Mouse (Mus musculus) T-helper 17 cell (primary cell): ENCODE data around the gene 6330409D20Rik.

Experiments
- in situ Hi-C, 2 experiments: fragments of 300-600 bp; cut with MboI, MseI; formaldehyde crosslinking; loops; 1 replicate in 1 of 2; 2 replicates in 1 of 2; pipeline ENCODE4 v1.15.1; 2025; ENCODE audit warnings: high pct_unique_total_duplicates in 2 of 2

6330409D20Rik gene

GRCm38 (mm10) chr2:32705018-32705417 is 35.8 kb downstream of the 6330409D20Rik start:
- in situ Hi-C loops: no loop called here

DNA sequence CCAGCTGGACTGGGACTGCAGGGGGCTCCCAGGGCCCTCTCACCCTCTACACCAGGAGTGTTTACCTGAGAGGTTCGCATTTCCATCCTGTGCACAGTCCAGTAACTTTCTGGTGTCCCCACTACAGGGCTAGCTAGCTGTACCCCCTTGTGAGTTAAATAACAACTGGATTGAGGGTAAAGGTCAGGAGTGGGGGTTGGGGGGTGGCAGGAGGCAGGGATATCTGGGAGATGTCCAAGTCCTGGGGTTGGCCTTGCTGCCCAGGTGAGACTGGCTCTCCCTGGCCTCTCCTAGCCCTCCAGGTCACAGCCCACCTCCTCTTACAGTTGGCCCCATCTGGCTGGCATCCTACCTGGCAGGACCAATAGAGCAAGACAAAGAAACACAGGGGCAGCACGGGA is 36.8 kb downstream of the 6330409D20Rik start, which contains the start of gene Fpgs:
Gene Fpgs (minus strand): TSS at position 125 of the 401 bp plus-strand sequence.
- in situ Hi-C loops: no loop called here

DNA sequence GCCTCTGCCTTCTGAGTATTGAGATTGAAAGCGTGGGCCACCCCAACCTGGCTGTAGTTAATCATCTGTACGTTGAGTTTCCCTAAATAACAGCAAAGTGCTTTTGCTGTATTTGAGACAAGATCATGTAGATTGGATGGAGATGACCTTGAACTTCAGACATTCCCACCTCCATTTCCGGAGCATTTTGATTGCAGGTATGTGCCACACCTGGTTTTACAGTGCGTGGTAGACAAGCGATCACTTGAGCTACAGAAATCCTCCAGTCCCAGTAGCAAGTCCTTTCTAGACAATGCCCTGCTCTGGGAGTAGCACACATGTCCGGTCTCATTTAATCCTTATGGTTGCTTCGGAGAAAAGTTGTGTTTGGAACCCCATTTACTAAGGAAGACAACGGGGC is 37.8 kb downstream of the 6330409D20Rik start:
- in situ Hi-C loops: no loop called here

GRCm38 (mm10) chr2:32700966-32701743 is 39.7 kb downstream of the 6330409D20Rik start:
- in situ Hi-C loops: no loop called here

DNA sequence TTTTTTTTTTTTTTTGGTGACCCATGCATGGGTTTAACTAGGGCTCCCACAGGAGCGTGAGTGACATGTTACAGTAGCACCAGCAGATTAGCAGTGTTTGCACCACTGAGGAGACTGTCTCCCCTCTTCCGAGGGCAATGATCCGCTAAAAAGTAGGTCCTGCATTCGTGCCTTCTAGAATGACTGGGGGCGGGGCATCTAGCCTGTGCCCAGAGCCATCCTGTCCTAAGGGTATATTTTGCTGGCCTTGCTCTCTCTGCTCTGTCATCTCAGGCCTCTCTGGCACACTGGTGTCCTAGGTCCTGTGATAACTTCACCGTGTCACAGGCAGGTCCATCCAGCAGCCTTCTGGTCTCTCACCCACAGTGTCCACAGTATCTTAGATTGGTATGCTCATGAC is 41.1 kb downstream of the 6330409D20Rik start:
- in situ Hi-C loops: loop anchor here in 1 of 2 experiments (10.0 kb wide), 1 partner anchor 295 kb away; no protein-coding TSS in a partner anchor

DNA sequence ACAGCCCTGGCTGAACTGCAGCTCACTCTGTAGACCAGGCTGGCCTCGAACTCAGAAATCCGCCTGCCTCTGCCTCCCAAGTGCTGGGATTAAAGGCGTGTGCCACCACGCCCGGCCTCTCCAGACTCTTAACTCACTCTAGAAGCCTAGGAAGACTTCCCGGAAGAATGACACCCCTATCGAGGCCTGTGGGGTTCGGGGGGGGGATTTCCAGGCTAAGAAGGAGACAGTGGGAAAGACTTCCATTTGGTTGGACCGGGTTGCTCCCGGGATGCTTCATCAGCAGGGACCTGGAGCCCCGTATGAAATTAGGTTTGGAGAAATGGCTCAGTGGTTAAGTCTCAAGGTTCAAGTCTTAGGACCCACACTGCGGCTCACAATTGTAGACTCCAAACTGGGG is 46.1 kb downstream of the 6330409D20Rik start:
- in situ Hi-C loops: loop anchor here in 1 of 2 experiments (10.0 kb wide), 1 partner anchor 290 kb away; no protein-coding TSS in a partner anchor

DNA sequence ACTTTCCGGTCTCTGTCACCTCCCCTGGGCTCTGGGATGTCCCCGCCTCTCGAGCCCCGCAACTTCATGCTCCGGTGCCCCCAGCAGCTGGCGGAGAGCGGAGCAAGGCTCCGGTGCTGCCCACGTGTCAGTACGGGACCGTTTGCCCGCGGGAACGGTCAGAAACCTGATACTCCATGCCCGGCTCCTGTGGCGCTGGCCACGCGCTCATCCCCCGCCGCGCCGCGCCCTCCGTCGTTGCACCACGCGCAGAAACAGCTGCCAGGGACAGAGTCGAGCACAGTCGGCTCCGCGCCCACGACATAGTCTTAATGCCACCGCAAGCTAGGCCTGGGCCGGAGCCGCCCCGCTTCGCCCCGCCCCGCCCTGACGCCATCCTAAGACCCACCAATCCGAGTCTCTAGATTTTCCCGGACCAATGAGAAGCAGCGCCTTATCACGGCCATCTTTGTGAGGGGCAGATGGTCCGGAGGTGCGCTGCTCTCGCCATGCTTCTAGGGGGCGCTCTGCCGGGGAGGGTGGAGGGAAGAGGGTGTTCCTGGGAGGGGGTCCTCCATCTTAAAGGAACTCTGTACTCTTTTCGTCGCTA is 46.9 kb downstream of the 6330409D20Rik start:
- in situ Hi-C loops: loop anchor here in 1 of 2 experiments (10.0 kb wide), 1 partner anchor 289 kb away; no protein-coding TSS in a partner anchor

GRCm38 (mm10) chr2:32693282-32693681 is 47.5 kb downstream of the 6330409D20Rik start:
- in situ Hi-C loops: loop anchor here in 1 of 2 experiments (10.0 kb wide), 1 partner anchor 288 kb away; no protein-coding TSS in a partner anchor

GRCm38 (mm10) chr2:32692496-32692895 is 48.3 kb downstream of the 6330409D20Rik start:
- in situ Hi-C loops: loop anchor here in 1 of 2 experiments (10.0 kb wide), 1 partner anchor 288 kb away; no protein-coding TSS in a partner anchor

DNA sequence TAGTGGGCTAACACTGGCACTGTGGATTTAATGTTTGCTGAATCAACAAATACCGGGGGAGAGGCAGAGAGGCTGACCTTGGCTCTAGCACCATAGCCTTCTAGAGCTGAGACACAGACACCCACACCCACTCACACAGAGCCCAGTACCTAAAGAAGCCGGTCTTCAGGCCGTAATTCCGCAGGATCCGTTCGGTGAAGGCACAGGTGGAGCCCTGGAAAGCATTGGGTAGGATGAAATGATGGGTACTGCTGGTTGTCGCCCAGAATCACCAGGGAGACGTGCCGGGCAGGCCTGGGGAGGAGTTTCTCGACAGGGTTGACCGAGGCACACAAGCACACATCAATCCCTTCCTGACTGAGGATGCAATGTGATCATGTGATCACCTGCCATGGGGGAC is 49.8 kb downstream of the 6330409D20Rik start:
- in situ Hi-C loops: loop anchor here in 1 of 2 experiments (10.0 kb wide), 1 partner anchor 286 kb away; no protein-coding TSS in a partner anchor

GRCm38 (mm10) chr2:32689420-32689819 is 51.4 kb downstream of the 6330409D20Rik start:
- in situ Hi-C loops: loop anchor here (5.0 kb wide), 1 partner anchor 57 kb away; no protein-coding TSS in a partner anchor

GRCm38 (mm10) chr2:32687562-32687961 is 53.3 kb downstream of the 6330409D20Rik start:
- in situ Hi-C loops: loop anchor here (5.0 kb wide), 1 partner anchor 55 kb away; no protein-coding TSS in a partner anchor

- in situ Hi-C loops: loop anchor here (5.0 kb wide), 1 partner anchor 54 kb away; no protein-coding TSS in a partner anchor
Measured at GRCm38 (mm10) chr2:32686640-32687039, 54.2 kb downstream of the 6330409D20Rik start.

GRCm38 (mm10) chr2:32685807-32686206 is 55.0 kb downstream of the 6330409D20Rik start:
- in situ Hi-C loops: loop anchor here (5.0 kb wide), 1 partner anchor 54 kb away; no protein-coding TSS in a partner anchor

DNA sequence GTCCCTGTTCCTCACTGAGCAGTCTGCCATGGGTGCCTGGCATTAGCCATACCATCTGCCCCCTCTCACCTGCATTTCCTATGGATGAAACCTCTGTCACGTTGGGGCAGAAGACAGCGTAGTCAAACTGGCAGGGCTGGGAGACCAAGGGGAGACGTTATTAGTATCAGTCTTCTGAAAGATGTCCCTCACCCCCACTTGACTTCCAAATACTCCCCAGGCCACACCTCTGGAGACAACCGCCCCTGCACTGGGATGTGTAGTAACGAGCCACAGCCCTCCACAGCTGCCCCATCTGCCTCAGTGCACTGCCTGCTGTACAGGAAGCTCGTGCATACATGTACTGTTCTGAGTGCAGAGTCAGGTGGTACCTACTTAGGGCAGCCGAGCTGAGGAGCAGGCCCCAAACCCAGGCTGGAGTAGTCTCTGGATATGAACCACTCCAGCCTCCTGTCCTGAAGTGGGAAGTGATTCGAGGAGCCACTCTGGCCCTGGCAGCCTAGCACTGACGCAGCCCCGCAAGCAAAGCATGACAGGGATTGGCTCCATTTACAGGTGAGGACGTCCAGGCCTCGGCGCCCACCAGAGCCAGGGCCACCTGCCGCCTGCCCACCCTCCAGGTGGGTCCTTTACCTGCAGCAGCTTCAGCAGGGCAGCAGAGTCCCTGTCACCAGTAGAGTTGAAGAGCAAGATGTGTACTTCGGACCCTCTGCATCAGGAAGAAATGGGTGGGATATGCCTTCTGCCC is 56.0 kb downstream of the 6330409D20Rik start:
- in situ Hi-C loops: loop anchor here (5.0 kb wide), 1 partner anchor 53 kb away; no protein-coding TSS in a partner anchor

DNA sequence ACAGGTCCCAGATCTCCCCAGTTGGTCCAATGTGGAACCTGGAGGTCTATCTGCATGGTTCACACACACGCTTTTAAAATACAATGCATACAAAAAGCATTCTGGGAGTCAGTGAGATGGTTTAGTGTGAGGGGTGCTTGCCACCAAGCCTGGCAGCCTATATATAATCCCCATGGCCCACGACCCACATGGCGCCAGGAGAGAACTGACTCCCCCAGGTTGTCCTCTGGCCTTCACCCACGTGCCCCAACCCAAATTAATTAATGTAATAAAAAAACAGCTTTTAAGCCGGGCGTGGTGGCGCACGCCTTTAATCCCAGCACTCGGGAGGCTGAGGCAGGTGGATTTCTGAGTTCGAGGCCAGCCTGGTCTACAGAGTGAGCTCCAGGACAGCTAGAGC is 57.1 kb downstream of the 6330409D20Rik start:
- in situ Hi-C loops: no loop called here

GRCm38 (mm10) chr2:32682721-32683417 is 57.9 kb downstream of the 6330409D20Rik start:
- in situ Hi-C loops: no loop called here
